Comparison of ENCODE assay signal across 16 mouse cellular contexts in genomic region chr1:158382277-158382676, GRCm38 (mm10). TPM values are rescaled to one million over a fixed set of nuclear protein-coding genes. Genes with fewer than 3 reads are reported as not detected.
"Had no signal": no experiment of that assay in that cellular context is flagged by ENCODE, and none has a peak within 500 bp of the region (broad histone marks: within the 10 kb centered on the region; RNA-seq: fewer than 3 reads in every experiment).

No protein-coding gene starts in this region.

- H3K27ac ChIP-seq: intestine, embryonic 15.5 days; layer of hippocampus, adult 2 months; limb, embryonic 13.5 days; liver, embryonic 14.5 days; midbrain, embryonic 15.5 days had no signal

- H3K9ac ChIP-seq: intestine, embryonic 15.5 days; limb, embryonic 13.5 days; liver, embryonic 14.5 days; midbrain, embryonic 15.5 days had no signal

- H3K9me3 ChIP-seq: intestine, embryonic 15.5 days; limb, embryonic 13.5 days; midbrain, embryonic 15.5 days had no signal

- ATAC-seq: intestine, embryonic 15.5 days; midbrain, embryonic 15.5 days had no signal

- H3K27me3 ChIP-seq: intestine, embryonic 15.5 days; limb, embryonic 13.5 days; midbrain, embryonic 15.5 days had no signal

- H3K36me3 ChIP-seq: intestine, embryonic 15.5 days; limb, embryonic 13.5 days had no signal

- H3K4me2 ChIP-seq: intestine, embryonic 15.5 days; limb, embryonic 13.5 days; midbrain, embryonic 15.5 days had no signal

- H3K4me3 ChIP-seq: intestine, embryonic 15.5 days; layer of hippocampus, adult 2 months; limb, embryonic 13.5 days; midbrain, embryonic 15.5 days had no signal

- H3K4me1 ChIP-seq: intestine, embryonic 15.5 days; limb, embryonic 13.5 days had no signal

- DNase-seq: kidney, adult 18-20 months; kidney, postnatal 10 days; kidney, postnatal 4 days; left cerebral cortex, postnatal 4 days; lung, adult 18-20 months; retina, postnatal 1 day; right cerebral cortex, postnatal 4 days; spleen, adult 18-20 months; thymus, adult 18-20 months; thymus, postnatal 25 days had no signal

RNA-seq across cellular contexts. Expression of gene Brinp2, which starts 26.2 kb away (rescaled TPM):
- polyA plus RNA-seq: liver, adult 2 months; liver, embryonic 14.5 days had no signal
